Mouse (Mus musculus): Measurements from ENCODE around the gene Gm28845. TPM values are rescaled to one million over a fixed set of nuclear protein-coding genes. Genes with fewer than 3 reads are reported as not detected.

The Gm28845 gene
- not detected in 2 replicates for polyA plus RNA-seq (2015; fragmentation: Nextera tagmentation; extraction: Ambion mirVana)

- Histone ChIP-seq H3K27me3 (no peaks in the 10 kb centered on the region), H3K4me2 (no peak within 1 kb of the TSS), H3K27ac (no peak within 1 kb of the TSS), H3K4me1 (no peaks in the 10 kb centered on the region), H3K4me3 (no peak within 1 kb of the TSS), H3K36me3 (no peaks in the 10 kb centered on the region), H3K9ac (no peak within 1 kb of the TSS), H3K9me3 (no peaks in the 10 kb centered on the region)
- WGBS: 81% methylated on average over 1 of the region's 1 CpGs
- ATAC-seq (ENCODE audit: borderline replicate concordance, extremely low read depth, low FRiP score, low TSS enrichment): no peak
Measured at GRCm38 (mm10) chr1:65119438-65119837, at the start of gene Gm28845. Gene Gm28845 (minus strand): TSS chr1:65119558.

DNA sequence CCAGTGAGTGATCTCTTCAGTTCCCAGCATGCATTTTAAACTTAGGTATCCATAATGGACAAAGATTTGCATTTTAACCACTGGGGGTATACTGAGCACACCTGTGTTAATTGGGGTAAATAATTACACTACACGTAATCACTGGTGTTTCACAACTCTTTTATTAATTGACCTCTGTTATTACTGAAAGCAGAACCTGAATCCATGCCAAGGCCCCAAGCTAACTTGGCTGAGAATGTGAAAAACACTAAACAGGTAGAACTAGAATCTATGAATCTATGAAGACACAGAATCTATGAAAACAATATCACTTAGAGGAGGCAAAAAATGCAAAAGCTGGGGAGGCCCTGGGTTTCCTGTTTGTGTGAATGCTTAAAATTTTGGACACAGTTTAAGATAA lies 48.1 kb upstream of the Gm28845 start:
- Histone ChIP-seq H3K9ac (no peak overlapping the region), H3K9me3 (no peaks in the 10 kb centered on the region), H3K4me1 (no peaks in the 10 kb centered on the region), H3K4me2 (no peak overlapping the region), H3K27ac (no peak overlapping the region), H3K4me3 (no peak overlapping the region), H3K36me3 (peaks cover 70% of the 10 kb centered on the region), H3K27me3 (no peaks in the 10 kb centered on the region)
- ATAC-seq (ENCODE audit: borderline replicate concordance, extremely low read depth, low FRiP score, low TSS enrichment): no peak
- 82% methylated on average over 1 of the region's 1 CpGs for WGBS

DNA sequence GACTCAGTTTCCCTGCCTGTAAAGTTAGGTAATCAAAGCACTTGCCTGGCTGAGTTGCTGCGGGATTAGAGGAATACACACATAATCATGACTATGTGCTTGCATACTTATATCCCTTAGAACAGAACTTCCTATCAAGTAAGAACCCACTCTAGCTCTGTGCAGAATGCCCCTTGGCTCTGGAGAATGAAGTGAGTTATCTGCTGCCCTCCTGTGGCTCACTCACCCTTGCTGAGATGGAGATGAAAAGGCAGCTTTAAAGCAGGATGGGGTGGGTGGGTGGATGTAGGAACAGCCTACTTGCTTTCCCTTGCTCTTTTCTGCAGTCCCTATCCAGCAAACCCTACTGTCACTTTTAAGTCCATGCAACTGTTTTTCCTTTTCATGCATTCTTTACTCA lies 42.9 kb upstream of the Gm28845 start:
- no peak overlapping the region for H3K9ac ChIP-seq
- no peak for ATAC-seq (ENCODE audit: borderline replicate concordance, extremely low read depth, low FRiP score, low TSS enrichment)
- H3K4me3 ChIP-seq: no peak overlapping the region
- H3K9me3 ChIP-seq: no peaks in the 10 kb centered on the region
- H3K4me2 ChIP-seq: no peak overlapping the region
- no peak overlapping the region for H3K27ac ChIP-seq
- H3K36me3 ChIP-seq: peaks cover 76% of the 10 kb centered on the region
- no peaks in the 10 kb centered on the region for H3K27me3 ChIP-seq
- WGBS: 93% methylated on average over 1 of the region's 1 CpGs
- H3K4me1 ChIP-seq: no peaks in the 10 kb centered on the region

GRCm38 (mm10) chr1:65156111-65156510 lies 36.8 kb upstream of the Gm28845 start:
- H3K9me3 ChIP-seq: no peaks in the 10 kb centered on the region
- H3K36me3 ChIP-seq: peaks cover 24% of the 10 kb centered on the region
- WGBS: 87% methylated on average over 5 of the region's 5 CpGs
- no peak overlapping the region for H3K4me3 ChIP-seq
- no peaks in the 10 kb centered on the region for H3K4me1 ChIP-seq
- no peak for ATAC-seq (ENCODE audit: borderline replicate concordance, extremely low read depth, low FRiP score, low TSS enrichment)
- H3K4me2 ChIP-seq: no peak overlapping the region
- no peak overlapping the region for H3K27ac ChIP-seq
- H3K9ac ChIP-seq: no peak overlapping the region
- no peaks in the 10 kb centered on the region for H3K27me3 ChIP-seq

DNA sequence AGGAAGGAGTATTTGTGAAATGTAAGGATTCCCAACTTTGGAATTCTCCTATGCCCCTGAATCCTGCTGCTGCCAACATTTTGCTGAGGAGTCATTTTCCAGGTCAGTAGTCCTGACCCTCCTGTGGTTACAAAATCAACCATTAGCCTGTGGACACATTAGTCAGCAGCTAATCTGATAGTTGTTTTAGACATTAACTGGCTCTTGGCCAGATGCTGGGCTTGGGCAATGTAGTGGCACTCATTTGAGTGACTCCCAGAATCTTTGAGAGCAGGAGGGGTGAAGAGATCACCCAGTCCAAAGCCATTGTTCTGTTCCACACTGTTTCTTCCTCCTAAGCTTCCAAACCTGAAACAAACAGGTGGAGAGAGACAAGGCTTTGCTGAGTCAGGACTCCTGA lies 35.5 kb upstream of the Gm28845 start:
- ATAC-seq (ENCODE audit: borderline replicate concordance, extremely low read depth, low FRiP score, low TSS enrichment): no peak
- no peaks in the 10 kb centered on the region for H3K4me1 ChIP-seq
- no peak overlapping the region for H3K4me3 ChIP-seq
- H3K9ac ChIP-seq: no peak overlapping the region
- H3K9me3 ChIP-seq: no peaks in the 10 kb centered on the region
- H3K27me3 ChIP-seq: no peaks in the 10 kb centered on the region
- no peak overlapping the region for H3K4me2 ChIP-seq
- H3K36me3 ChIP-seq: peaks cover 12% of the 10 kb centered on the region
- H3K27ac ChIP-seq: no peak overlapping the region

DNA sequence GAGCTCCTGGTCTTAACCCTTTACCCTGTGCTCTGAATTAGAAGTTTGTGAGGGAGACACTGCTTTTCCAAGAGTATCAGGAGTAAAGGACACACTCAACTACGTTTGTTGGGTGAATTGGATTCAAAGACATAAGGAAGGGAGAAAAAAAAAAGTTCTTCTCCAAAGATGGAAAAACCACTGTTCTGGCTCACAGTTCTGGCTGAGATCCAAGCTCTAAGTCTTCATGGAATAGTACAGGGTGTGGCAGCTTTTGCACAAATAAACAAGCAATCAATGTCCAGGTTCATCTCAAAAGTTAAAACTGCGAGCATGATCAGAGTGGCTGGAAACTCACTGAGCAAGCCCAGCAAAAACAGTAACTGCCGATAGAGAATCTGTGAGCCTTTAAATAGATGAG lies 28.6 kb upstream of the Gm28845 start:
- H3K9me3 ChIP-seq: no peaks in the 10 kb centered on the region
- 64% methylated on average over 3 of the region's 3 CpGs for WGBS
- no peaks in the 10 kb centered on the region for H3K36me3 ChIP-seq
- ATAC-seq (ENCODE audit: borderline replicate concordance, extremely low read depth, low FRiP score, low TSS enrichment): no peak
- H3K4me3 ChIP-seq: no peak overlapping the region
- no peaks in the 10 kb centered on the region for H3K27me3 ChIP-seq
- no peak overlapping the region for H3K4me2 ChIP-seq
- H3K27ac ChIP-seq: no peak overlapping the region
- H3K9ac ChIP-seq: no peak overlapping the region
- no peaks in the 10 kb centered on the region for H3K4me1 ChIP-seq

DNA sequence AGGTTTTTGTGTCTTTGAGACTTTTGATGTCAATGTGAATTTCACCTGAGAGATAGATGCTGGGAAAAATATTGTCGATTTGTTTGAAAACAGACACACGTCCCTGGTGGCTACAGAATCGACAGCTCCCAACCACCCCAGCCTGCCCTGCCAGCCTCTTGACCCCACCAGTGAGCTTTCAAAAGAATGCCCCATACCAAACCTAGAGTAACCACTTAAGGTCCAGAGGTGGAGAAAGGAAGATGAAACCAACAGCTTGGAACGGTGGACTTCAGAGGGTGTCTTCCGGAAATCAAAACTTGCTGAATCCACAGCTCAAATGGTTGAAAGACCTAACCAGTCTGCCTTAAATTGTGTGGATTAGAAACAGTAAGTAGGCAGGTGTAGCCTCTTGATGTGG lies 28.0 kb upstream of the Gm28845 start:
- Histone ChIP-seq H3K36me3 (no peaks in the 10 kb centered on the region), H3K27ac (no peak overlapping the region), H3K4me1 (no peaks in the 10 kb centered on the region), H3K9me3 (no peaks in the 10 kb centered on the region), H3K9ac (no peak overlapping the region), H3K27me3 (no peaks in the 10 kb centered on the region), H3K4me3 (no peak overlapping the region), H3K4me2 (no peak overlapping the region)
- WGBS: 77% methylated on average over 5 of the region's 5 CpGs
- ATAC-seq (ENCODE audit: borderline replicate concordance, extremely low read depth, low FRiP score, low TSS enrichment): no peak

DNA sequence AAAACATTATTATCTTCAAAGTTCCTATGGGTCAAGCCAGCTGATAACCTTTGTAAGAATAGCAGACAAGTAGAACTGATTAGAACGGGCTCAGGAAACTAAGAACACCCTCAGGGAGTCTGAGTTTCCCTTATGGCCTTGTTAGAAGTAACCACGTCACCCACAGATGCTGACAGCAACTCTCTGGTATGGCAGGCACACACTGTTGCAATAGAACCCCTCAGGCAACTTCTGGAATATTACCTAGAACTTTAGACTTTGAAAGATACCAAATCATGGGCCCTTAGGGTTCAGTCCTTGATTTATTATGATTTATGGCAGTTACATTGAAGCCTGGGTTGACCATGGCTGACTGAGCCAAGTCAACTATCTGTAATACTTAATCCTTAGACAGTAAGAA lies 27.2 kb upstream of the Gm28845 start:
- 27% methylated on average over 2 of the region's 2 CpGs for WGBS

DNA sequence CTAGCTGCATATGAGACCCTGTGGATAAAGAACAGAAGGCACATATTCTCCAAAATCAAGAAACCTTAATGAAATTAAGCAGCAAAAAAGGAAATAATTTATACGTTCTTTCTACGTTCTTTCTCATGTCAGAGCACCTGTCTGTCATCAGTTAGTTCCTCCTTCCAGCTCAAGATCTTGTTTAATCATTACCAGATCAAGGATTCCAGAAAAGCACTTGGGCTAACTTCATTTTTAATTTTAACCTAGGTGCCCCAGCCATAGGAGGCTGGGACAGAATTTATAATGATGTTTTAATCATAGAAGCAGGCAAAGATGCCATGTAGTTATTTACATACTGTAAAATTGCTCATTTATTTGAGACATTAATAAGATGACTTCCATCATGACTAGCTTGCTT lies 25.4 kb upstream of the Gm28845 start:
- Histone ChIP-seq H3K4me3 (no peak overlapping the region), H3K9me3 (no peaks in the 10 kb centered on the region), H3K4me2 (no peak overlapping the region), H3K9ac (no peak overlapping the region), H3K27me3 (no peaks in the 10 kb centered on the region), H3K36me3 (no peaks in the 10 kb centered on the region), H3K4me1 (no peaks in the 10 kb centered on the region), H3K27ac (no peak overlapping the region)
- ATAC-seq (ENCODE audit: borderline replicate concordance, extremely low read depth, low FRiP score, low TSS enrichment): no peak
- 52% methylated on average over 2 of the region's 2 CpGs for WGBS

More for the DNA sequence above, 27.2 kb upstream of the Gm28845 start:
- Histone ChIP-seq H3K4me2 (no peak overlapping the region), H3K4me3 (no peak overlapping the region), H3K9ac (no peak overlapping the region), H3K27ac (no peak overlapping the region), H3K36me3 (no peaks in the 10 kb centered on the region), H3K4me1 (no peaks in the 10 kb centered on the region), H3K27me3 (no peaks in the 10 kb centered on the region), H3K9me3 (no peaks in the 10 kb centered on the region)
- no peak for ATAC-seq (ENCODE audit: borderline replicate concordance, extremely low read depth, low FRiP score, low TSS enrichment)

DNA sequence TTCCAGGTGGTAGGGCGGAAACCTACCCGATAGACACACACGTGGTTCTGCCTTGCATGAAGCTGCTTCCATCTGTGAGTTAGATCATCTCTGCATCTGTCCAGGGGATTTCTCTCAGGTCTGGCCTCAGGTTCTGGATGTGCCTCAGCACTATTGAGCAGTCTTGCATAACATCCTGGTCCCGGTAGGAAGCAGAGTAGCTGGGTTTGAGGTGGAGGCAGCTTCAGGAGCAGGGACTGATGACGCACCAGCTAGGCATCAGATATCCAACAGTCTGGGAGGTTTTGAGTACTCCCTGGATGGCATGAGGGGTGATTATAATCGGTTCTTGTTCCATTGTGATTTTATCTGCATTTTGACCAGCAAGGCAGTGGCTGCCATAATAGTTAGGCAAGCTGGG lies 18.2 kb upstream of the Gm28845 start:
- no peaks in the 10 kb centered on the region for H3K36me3 ChIP-seq
- no peaks in the 10 kb centered on the region for H3K9me3 ChIP-seq
- no peaks in the 10 kb centered on the region for H3K27me3 ChIP-seq
- no peak overlapping the region for H3K27ac ChIP-seq
- no peak for ATAC-seq (ENCODE audit: borderline replicate concordance, extremely low read depth, low FRiP score, low TSS enrichment)
- 85% methylated on average over 6 of the region's 6 CpGs for WGBS
- H3K4me1 ChIP-seq: no peaks in the 10 kb centered on the region
- no peak overlapping the region for H3K4me3 ChIP-seq
- no peak overlapping the region for H3K9ac ChIP-seq
- H3K4me2 ChIP-seq: no peak overlapping the region

DNA sequence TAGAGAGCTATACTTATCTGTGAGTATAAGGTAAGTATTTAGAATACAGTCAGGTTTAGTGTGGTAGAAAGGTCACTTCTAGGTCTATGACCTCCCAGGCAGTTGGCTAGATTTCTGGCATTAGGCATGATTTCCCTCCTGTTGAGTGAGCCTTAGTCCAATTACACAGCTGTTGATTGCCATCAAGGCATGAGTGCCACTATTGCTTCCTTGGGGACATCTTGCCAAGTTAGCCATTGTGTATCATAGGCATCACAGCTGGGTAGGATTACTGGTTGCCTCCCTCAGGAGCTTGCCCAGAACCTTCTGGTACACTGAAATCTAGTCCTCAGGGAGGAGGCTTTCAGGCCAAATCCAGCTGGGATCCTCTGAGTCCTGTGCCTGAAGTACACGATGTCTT lies 13.5 kb upstream of the Gm28845 start:
- Histone ChIP-seq H3K4me2 (no peak overlapping the region), H3K4me1 (no peaks in the 10 kb centered on the region), H3K9me3 (no peaks in the 10 kb centered on the region), H3K27me3 (no peaks in the 10 kb centered on the region), H3K27ac (no peak overlapping the region), H3K36me3 (no peaks in the 10 kb centered on the region), H3K4me3 (no peak overlapping the region), H3K9ac (no peak overlapping the region)
- WGBS: 68% methylated on average over 1 of the region's 1 CpGs
- ATAC-seq (ENCODE audit: borderline replicate concordance, extremely low read depth, low FRiP score, low TSS enrichment): no peak

DNA sequence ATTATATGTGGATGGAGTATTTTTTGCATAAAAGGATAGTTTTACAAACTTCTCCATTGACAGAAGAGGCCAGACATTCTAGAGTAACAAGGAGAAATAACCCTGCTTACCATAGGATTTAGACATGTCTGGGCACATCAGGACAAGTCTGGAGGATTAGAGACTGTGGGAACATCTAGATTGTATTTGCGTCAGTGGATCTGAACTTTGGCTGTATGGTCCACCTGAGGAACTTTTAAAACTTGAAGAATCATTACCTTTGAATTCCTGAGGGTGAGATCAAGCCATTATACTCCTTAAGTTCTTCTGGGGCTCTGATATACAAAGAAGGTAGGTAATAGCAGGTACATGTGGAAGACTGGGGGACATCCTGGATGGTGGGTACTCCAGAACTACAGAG lies 12.3 kb upstream of the Gm28845 start:
- no peaks in the 10 kb centered on the region for H3K9me3 ChIP-seq
- no peak overlapping the region for H3K27ac ChIP-seq
- H3K4me3 ChIP-seq: no peak overlapping the region
- no peaks in the 10 kb centered on the region for H3K4me1 ChIP-seq
- no peaks in the 10 kb centered on the region for H3K36me3 ChIP-seq
- no peak overlapping the region for H3K9ac ChIP-seq
- ATAC-seq (ENCODE audit: borderline replicate concordance, extremely low read depth, low FRiP score, low TSS enrichment): no peak
- H3K4me2 ChIP-seq: no peak overlapping the region
- no peaks in the 10 kb centered on the region for H3K27me3 ChIP-seq
- WGBS: 85% methylated on average over 1 of the region's 1 CpGs

DNA sequence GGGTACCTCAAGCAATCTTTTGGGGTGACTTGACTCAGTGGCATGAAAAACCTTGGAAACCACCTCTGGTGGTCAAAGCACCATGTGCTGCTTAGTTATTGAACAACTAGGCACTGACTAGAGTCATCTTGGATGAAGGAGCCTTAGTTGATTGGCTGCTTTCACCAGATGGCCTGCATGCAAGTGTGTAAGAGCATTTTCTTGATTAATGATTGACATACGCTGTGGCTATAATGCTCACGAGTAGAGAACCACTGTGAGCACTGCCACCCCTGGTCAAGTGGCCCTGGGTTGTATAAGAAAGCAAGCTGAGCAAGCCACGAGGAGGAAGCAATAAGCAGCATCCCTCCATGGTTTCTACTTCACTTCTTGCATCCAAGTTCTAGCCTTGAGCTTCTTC lies 10.9 kb upstream of the Gm28845 start:
- Histone ChIP-seq H3K4me2 (no peak overlapping the region), H3K9me3 (no peaks in the 10 kb centered on the region), H3K4me1 (no peaks in the 10 kb centered on the region), H3K4me3 (no peak overlapping the region), H3K36me3 (no peaks in the 10 kb centered on the region), H3K9ac (no peak overlapping the region), H3K27ac (no peak overlapping the region), H3K27me3 (no peaks in the 10 kb centered on the region)
- 65% methylated on average over 3 of the region's 3 CpGs for WGBS
- no peak for ATAC-seq (ENCODE audit: borderline replicate concordance, extremely low read depth, low FRiP score, low TSS enrichment)

Data from lung, embryonic 15.5 days (tissue).